Mouse (Mus musculus): ENCODE data around the gene Wfdc3. TPM values are rescaled to one million over a fixed set of nuclear protein-coding genes. Genes with fewer than 3 reads are reported as not detected.

Wfdc3 gene
- total RNA-seq, 2 experiments from 2014 or later = 0.22 to 0.33 TPM

Other genes starting within 250 kb of the Wfdc3 start
- gene Pigt, start 248.4 kb downstream of the Wfdc3 start, total RNA-seq (2021) = 10 to 100 TPM; 43.1 to 45.9 TPM
- gene Wfdc2, start 183.5 kb downstream of the Wfdc3 start, total RNA-seq (2021) = 10 to 100 TPM in 1 of 2 experiments, not detected in 1; 14.8 TPM
- gene Spint3, start 172.5 kb downstream of the Wfdc3 start, total RNA-seq (2021) = not detected
- under 1 TPM; 0.29 to 0.48 TPM for gene Wfdc6a, start 160.5 kb downstream of the Wfdc3 start, total RNA-seq (2021)
- gene Eppin, start 152.3 kb downstream of the Wfdc3 start, total RNA-seq (2021) = not detected
- not detected for gene Wfdc6b, start 132.4 kb downstream of the Wfdc3 start, total RNA-seq (2021)
- not detected for gene Wfdc8, start 132.3 kb downstream of the Wfdc3 start, total RNA-seq (2021)
- gene Wfdc16, start 107.1 kb downstream of the Wfdc3 start, total RNA-seq (2021) = not detected
- gene Wfdc10, start 89.9 kb downstream of the Wfdc3 start, total RNA-seq (2021) = not detected
- gene Wfdc9, start 89.3 kb downstream of the Wfdc3 start, total RNA-seq (2021) = not detected
- gene Wfdc11, start 71.8 kb downstream of the Wfdc3 start, total RNA-seq (2021) = not detected
- gene Wfdc13, start 60.8 kb downstream of the Wfdc3 start, total RNA-seq (2021) = not detected
- gene Spint4, start 47.4 kb downstream of the Wfdc3 start, total RNA-seq (2021) = not detected
- gene Spint5, start 30.6 kb downstream of the Wfdc3 start, total RNA-seq (2021) = not detected
- 10 to 100 TPM; 29.4 to 30.2 TPM for gene Dnttip1, start 52 bp upstream of the Wfdc3 start, total RNA-seq (2021)
- 10 to 100 TPM; 10.8 to 19.5 TPM for gene Ube2c, start 24.0 kb upstream of the Wfdc3 start, total RNA-seq (2021)
- gene Tnnc2, start 34.0 kb upstream of the Wfdc3 start, total RNA-seq (2021) = not detected
- 10 to 100 TPM; 20.8 to 23.0 TPM for gene Snx21, start 39.9 kb upstream of the Wfdc3 start, total RNA-seq (2021)
- 10 to 100 TPM; 11.2 to 11.3 TPM for gene Acot8, start 59.0 kb upstream of the Wfdc3 start, total RNA-seq (2021)
- gene Zswim3, start 59.2 kb upstream of the Wfdc3 start, total RNA-seq (2021) = 1 to 10 TPM; 2.4 to 2.6 TPM
- gene Zswim1, start 76.8 kb upstream of the Wfdc3 start, total RNA-seq (2021) = 1 to 10 TPM; 3.7 to 5.0 TPM
- 1 to 10 TPM in 1 of 2 experiments, under 1 TPM in 1; 0.86 to 1.0 TPM for gene Spata25, start 82.6 kb upstream of the Wfdc3 start, total RNA-seq (2021)
- 100 to 1,000 TPM in 1 of 2 experiments, 10 to 100 TPM in 1; 97.7 to 103 TPM for gene Ctsa, start 86.9 kb upstream of the Wfdc3 start, total RNA-seq (2021)
- gene Neurl2, start 87.5 kb upstream of the Wfdc3 start, total RNA-seq (2021) = 10 to 100 TPM; 34.6 to 34.7 TPM
- 10 to 100 TPM; 43.7 to 58.5 TPM for gene Pltp, start 111.8 kb upstream of the Wfdc3 start, total RNA-seq (2021)
- 10 to 100 TPM; 33.0 to 33.6 TPM for gene Pcif1, start 133.4 kb upstream of the Wfdc3 start, total RNA-seq (2021)
- 10 to 100 TPM; 10.7 to 10.8 TPM for gene Zfp335, start 165.8 kb upstream of the Wfdc3 start, total RNA-seq (2021)
- gene Mmp9, start 194.8 kb upstream of the Wfdc3 start, total RNA-seq (2021) = under 1 TPM; 0.43 to 0.63 TPM
- under 1 TPM; 0.73 to 0.91 TPM for gene Slc12a5, start 214.9 kb upstream of the Wfdc3 start, total RNA-seq (2021)